Mouse (Mus musculus) urinary bladder, postnatal 36 days (tissue): ENCODE results near the gene Mtmr12.

Experiments
- DNase-seq, 2 experiments: peaks; one replicate each; pipeline ENCODE4 v3.0.0; 2022; ENCODE audit warnings: low spot score in 2 of 2, mixed read lengths in 1 of 2

Mtmr12 gene

GRCm38 (mm10) chr15:12235559-12235958, 30.7 kb downstream of the Mtmr12 start:
- DNase-seq: no peak

- no peak for DNase-seq
These were observed 31.2 kb downstream of the Mtmr12 start for GRCm38 (mm10) chr15:12235983-12236382.

GRCm38 (mm10) chr15:12236961-12237360, 32.1 kb downstream of the Mtmr12 start:
- DNase-seq: no peak

GRCm38 (mm10) chr15:12237539-12237938, 32.7 kb downstream of the Mtmr12 start:
- DNase-seq: no peak

- DNase-seq: no peak
These were observed 33.5 kb downstream of the Mtmr12 start for GRCm38 (mm10) chr15:12238337-12238736.

- DNase-seq: no peak
These were observed 36.0 kb downstream of the Mtmr12 start for GRCm38 (mm10) chr15:12240705-12241328.

- peak in 1 of 2 experiments; percentile 64 for DNase-seq
These were observed 39.0 kb downstream of the Mtmr12 start for GRCm38 (mm10) chr15:12243792-12244191.

- DNase-seq: no peak
These were observed 40.9 kb downstream of the Mtmr12 start for GRCm38 (mm10) chr15:12245580-12246359.

GRCm38 (mm10) chr15:12246360-12247158, 41.7 kb downstream of the Mtmr12 start:
- no peak for DNase-seq

GRCm38 (mm10) chr15:12247159-12247603, 42.4 kb downstream of the Mtmr12 start:
- DNase-seq: no peak

GRCm38 (mm10) chr15:12248279-12248678, 43.5 kb downstream of the Mtmr12 start:
- DNase-seq: no peak

- no peak for DNase-seq
These were observed 45.5 kb downstream of the Mtmr12 start for GRCm38 (mm10) chr15:12250350-12250749.

- no peak for DNase-seq
These were observed 46.8 kb downstream of the Mtmr12 start for GRCm38 (mm10) chr15:12251416-12252140.

GRCm38 (mm10) chr15:12252141-12252489, 47.3 kb downstream of the Mtmr12 start:
- no peak for DNase-seq

GRCm38 (mm10) chr15:12257730-12258494, 53.1 kb downstream of the Mtmr12 start:
- DNase-seq: no peak

- no peak for DNase-seq
These were observed 58.2 kb downstream of the Mtmr12 start for GRCm38 (mm10) chr15:12263056-12263455.

GRCm38 (mm10) chr15:12266460-12266859, 61.6 kb downstream of the Mtmr12 start:
- DNase-seq: no peak

GRCm38 (mm10) chr15:12268021-12268420, 63.2 kb downstream of the Mtmr12 start:
- peak; percentile 59 to 66 for DNase-seq

GRCm38 (mm10) chr15:12271340-12271739, 66.5 kb downstream of the Mtmr12 start:
- no peak for DNase-seq

- DNase-seq: no peak
These were observed 68.7 kb downstream of the Mtmr12 start for GRCm38 (mm10) chr15:12273325-12274052.
